Mouse (Mus musculus) erythroid progenitor cell, adult 5-6 weeks (primary cell): ENCODE measurements around the gene Scml2. TPM values are rescaled to one million over a fixed set of nuclear protein-coding genes. Genes with fewer than 3 reads are reported as not detected.
"Not testable (repeated sequence)": the region's sequence is repeated elsewhere in the genome, so short reads cannot be mapped to it uniquely, and the experiment has no call there.

ENCODE experiments used
- ATAC-seq: replicated peaks from 2 replicates; pipeline ENCODE4 v1.8.0; 2016; ENCODE audit warnings: moderate number of reproducible peaks, mild to moderate bottlenecking, moderate TSS enrichment, inconsistent platforms; ENCODE audit not compliant: poor library complexity, low FRiP score, severe bottlenecking
- total RNA-seq, 2 experiments: library from RNA; stranded (forward) in 1 of 2; stranded (reverse) in 1 of 2; fragments of 150-400 nt in 1 of 2; fragments of 186-747, 209-891 nt in 1 of 2; gene quantifications; 2 replicates each; pipeline versions ENCODE4 v1.2.3 to v1.2.4; 2015 to 2017; ENCODE audit warnings: low replicate concordance in 2 of 2

Gene Scml2
- total RNA-seq (2015; ENCODE audit: low replicate concordance) = 1.4 and 5.9 TPM in 2 replicates
- total RNA-seq (2017; ENCODE audit: low replicate concordance) = 0.68 and 3.9 TPM in 2 replicates

DNA sequence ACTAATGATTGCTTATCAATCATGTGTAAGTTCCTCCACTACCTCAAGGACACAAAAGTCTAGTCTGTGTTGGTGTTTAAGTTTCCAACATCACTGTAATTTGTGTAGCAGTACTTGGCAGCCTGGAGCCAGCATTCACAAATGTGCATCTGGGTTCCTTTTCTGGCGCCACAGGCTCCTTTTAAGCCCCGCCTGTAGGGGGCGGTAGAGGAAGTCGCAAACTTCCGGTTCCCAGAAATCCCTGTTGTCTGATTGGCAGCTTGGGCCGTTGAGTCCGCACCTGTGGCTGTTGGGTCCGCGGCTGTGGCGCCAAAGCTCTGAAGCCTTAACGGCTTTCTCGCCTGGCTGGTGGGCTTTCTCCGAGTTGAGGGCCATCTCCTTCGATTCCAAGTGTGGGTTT lies at the start of gene Scml2:
Gene Scml2, plus strand, starts transcription at position 301 of the 400 bp plus-strand sequence.
- ATAC-seq = not testable (repeated sequence)

DNA sequence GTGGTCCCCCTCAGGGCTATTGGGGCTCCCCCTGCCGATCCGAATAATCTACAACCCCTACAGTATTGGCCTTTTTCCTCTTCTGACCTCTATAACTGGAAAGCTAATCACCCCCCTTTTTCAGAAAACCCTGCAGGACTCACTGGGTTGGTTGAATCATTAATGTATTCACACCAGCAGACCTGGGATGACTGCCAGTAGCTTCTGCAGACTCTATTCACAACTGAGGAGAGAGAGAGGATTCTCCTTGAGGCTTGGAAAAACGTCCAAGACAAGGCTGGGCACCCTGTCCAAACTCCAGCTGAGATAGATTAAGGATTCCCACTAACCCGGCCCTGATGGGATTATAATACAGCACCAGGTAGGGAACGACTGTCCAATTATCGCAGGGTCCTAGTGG lies 41.4 kb upstream of the Scml2 start:
- ATAC-seq = not testable (repeated sequence)

DNA sequence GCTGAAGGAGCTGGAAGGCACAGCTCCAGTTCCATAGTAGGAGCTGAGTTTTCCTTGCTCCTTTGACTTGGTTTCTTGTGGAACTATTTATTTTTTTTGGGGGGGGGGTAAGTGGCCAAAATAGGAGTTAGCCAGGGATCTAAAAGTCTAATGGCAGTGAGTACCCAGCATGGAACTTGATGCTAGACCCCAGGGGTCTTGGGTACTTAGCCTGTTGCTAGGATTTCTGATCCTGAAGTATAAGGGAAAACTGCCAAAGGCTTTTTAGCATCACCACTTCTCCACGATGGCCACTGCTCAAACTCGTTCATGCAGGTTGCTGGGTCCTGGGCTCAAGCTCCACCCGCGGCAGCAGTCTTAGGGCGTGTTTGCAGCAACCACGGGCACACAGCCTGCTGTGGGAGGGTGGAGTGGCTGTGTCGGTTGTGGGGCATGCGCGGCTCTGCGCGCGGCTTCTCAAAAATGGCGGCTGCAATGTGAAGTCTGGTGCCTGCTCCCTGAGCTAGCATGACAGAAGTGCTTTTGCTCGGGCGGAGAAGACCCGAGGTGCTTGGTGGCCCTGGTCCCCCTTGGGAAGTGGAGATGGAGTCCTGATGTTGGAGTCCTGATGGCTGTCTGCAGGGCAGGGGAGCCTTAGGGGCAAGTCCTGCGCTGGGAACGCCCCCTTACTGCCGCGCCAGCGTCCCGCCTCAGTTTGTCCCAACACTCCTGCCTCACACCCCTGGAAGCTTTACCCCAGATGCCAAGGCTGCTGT lies 45.5 kb downstream of the Scml2 start:
- peak; percentile 99 for ATAC-seq

DNA sequence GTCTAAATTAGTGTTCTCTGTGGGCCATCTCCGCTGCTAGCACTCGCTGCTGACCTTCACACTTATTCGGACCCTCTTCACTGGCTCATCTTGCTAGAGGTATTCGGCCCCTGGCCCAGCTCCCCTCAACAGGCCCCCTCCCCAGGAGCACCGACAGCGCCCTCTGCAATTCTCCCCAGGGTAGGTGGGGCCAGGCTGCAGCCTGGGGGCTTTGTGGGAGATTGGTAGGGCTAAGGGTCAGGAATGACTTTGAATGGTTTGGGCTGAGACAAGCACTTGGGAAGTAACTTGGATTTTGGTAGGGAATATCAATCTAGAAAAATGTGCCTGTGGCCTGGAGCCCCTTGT lies 46.0 kb downstream of the Scml2 start:
- ATAC-seq = 0 out of 2 replicates have a peak, but pooled peaks have one; percentile 15

GRCm38 (mm10) chrX:161287156-161287555 lies 170.2 kb downstream of the Scml2 start, which contains the start of gene Gm15262:
Gene Gm15262, plus strand, starts transcription at chrX:161287456.
- ATAC-seq = not testable (repeated sequence)

Other genes starting within 250 kb of the Scml2 start
- 1.4 TPM in 1 of 2 replicates, not detected in the other for gene Gja6, start 210.1 kb upstream of the Scml2 start, total RNA-seq (2015; ENCODE audit: low replicate concordance)
- gene Gja6, start 210.1 kb upstream of the Scml2 start, total RNA-seq (2017; ENCODE audit: low replicate concordance) = not detected in 2 replicates
- 0.84 TPM in 1 of 2 replicates, not detected in the other for gene Cdkl5, start 122.5 kb upstream of the Scml2 start, total RNA-seq (2015; ENCODE audit: low replicate concordance)
- gene Cdkl5, start 122.5 kb upstream of the Scml2 start, total RNA-seq (2017; ENCODE audit: low replicate concordance) = 0.13 TPM in 1 of 2 replicates, not detected in the other
- gene Gm15262, start 170.3 kb downstream of the Scml2 start, total RNA-seq (2015; ENCODE audit: low replicate concordance) = not detected in 2 replicates
- not detected in 2 replicates for gene Gm15262, start 170.3 kb downstream of the Scml2 start, total RNA-seq (2017; ENCODE audit: low replicate concordance)